Mouse (Mus musculus) megakaryocyte, adult 5-6 weeks (primary cell): ENCODE results near the gene Eml6. TPM values are rescaled to one million over a fixed set of nuclear protein-coding genes. Genes with fewer than 3 reads are reported as not detected.
A peak's percentile ranks its signal among the peaks of the same experiment; 100 is the strongest.

ENCODE experiments used
- ATAC-seq: 2 replicates; pipeline ENCODE4 v1.8.0; 2016; ENCODE audit warnings: mild to moderate bottlenecking, inconsistent platforms; ENCODE audit not compliant: poor library complexity, severe bottlenecking
- total RNA-seq, 2 experiments: library from RNA; stranded (forward) in 1 of 2; stranded (reverse) in 1 of 2; fragments of 153-499, 151-499 nt in 1 of 2; fragments of 221-1000, 200-1000 nt in 1 of 2; gene quantifications; 2 replicates each; pipeline versions ENCODE4 v1.2.3 to v1.2.4; 2015 to 2017

Eml6 gene
- total RNA-seq, 2 experiments from 2014 or later = 2.1 to 4.0 TPM

DNA sequence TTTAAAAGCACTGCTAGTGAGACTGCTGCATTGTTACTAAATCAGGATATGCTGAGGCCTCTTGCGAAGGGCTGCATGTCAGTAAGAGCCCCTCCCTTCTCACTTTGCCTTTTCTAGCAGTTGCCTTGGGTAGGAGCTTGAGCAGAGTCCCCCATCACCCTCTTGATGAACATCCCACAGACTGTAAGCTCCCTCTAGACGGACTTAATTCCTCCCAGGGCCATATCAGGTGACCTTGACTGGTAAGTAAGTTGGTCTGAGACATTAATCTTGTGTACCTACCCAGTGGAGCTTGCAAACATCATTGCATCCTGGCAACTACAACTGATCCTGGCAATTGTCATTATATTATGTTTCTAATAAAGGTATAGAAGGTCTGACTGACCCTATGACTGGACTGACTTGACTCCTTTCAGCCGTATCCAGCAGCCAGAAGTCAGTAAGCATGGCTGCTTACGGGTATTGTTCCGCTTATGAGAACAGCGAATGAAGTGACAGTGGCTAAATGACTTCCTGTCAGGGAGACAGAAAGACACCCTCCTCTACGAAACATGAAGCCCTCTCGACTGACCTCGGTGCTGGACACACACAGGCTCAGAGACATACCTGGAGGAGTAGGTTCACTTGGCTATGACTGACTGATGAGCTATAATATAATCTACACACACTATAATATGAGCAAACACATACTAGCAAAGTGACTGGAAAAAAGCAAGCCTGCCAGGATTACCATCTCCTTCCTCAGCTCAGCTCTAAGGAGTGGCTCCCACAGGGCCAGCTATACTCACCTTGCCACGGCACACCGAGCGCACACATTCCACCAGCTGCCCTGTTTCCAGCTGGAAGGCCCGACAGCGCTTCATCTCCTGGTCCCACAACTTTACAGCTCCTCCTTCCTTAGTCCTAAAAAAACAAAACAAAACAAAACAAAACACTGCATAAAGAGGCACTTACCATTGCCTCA is 273.9 kb downstream of the Eml6 start:
- no peak for ATAC-seq

DNA sequence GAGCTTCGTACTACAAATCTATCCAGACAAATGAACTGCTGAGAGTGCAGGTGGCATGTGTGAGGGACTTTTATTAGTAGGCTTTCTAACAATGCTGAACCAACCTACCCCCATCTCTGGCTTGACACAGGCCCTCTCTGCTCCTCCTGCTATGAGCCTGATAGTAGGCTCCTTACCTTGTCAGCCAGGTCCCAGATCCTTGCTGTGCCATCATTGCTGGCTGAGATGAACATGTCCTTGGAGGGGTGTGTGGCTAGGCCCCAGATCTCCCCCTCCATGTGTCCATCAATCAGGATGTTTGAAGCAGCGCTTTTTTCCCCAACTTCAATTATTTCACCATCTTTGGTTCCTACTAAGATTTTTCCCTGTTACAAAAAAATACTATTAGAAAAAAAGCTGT is 274.8 kb downstream of the Eml6 start:
- no peak for ATAC-seq

GRCm38 (mm10) chr11:29749468-29749829 is 276.4 kb downstream of the Eml6 start:
- ATAC-seq = no peak

DNA sequence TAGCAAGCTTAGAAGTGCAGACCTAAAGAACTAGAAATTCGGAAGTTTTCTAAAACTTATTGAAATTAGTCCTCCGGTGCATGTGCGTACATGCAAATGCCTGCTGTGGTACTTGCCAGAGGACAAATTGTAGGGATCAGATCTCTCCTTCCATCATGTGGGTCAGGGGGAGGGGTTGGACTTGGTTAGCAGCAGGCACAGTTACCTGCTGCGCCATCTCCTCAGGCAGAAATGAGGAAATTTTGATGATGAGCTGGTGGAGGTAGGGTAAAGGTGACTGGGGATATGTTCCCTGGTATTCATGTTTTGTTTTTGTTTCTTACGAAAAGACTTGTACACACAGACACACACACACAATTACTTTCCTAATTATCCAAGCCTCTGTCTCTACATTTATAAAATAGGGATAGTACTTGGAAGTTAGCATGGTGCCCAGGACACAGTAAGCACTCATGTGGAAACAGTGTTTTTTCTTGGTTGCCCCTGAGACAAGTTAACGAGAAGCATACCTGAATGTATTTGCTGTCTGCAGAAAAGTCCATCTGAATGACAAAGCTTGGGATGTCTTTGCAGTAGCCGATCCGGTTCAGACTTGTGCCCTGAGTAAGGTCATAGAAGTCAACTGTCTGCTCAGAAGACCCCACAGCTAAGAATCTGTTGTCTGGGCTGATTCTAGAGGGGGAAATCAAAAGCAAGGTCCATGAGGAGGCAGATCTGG is 276.9 kb downstream of the Eml6 start:
- ATAC-seq = no peak

DNA sequence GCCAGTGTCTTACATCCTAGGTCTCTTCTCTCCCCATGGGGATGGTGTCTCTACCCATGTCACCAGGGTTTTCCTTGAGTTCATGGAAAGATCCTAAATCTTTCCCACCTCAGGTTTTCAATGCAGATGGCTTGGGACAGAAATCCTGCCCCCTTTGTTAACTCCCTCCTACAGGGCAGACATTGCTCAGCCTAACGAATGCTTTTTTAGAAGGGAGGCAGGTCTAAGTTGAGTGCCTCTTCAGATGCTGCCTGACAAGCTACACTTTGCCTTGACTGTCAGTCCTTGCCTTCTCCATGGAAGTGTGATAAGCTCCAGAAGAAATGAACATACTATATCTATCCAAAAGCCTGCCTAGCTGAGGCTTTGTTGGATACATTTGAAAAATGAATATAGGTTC is 278.0 kb downstream of the Eml6 start:
- ATAC-seq = no peak

- no peak for ATAC-seq
These were observed 278.5 kb downstream of the Eml6 start for GRCm38 (mm10) chr11:29747365-29747764.

DNA sequence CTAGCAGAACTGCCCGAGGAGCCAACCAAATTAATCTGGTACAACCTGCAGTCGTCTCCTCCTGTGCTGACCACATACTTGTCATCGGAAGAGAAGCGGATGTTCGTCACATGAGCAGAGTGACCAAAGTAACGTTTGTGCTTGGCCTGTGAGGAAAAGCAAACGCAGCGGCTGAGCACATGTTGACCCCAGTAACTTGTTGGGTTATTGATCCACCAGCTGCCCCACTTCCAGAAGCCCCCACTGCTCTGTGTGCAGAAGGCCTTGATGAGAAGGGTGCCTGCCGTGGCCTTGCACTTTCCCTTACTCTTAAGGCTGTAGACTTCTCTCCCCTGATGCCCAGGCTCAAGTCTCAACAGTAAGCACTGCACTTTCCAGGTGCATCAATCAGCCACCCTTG is 279.6 kb downstream of the Eml6 start:
- ATAC-seq = no peak

- no peak for ATAC-seq
These were observed 280.3 kb downstream of the Eml6 start for GRCm38 (mm10) chr11:29745513-29745912.

DNA sequence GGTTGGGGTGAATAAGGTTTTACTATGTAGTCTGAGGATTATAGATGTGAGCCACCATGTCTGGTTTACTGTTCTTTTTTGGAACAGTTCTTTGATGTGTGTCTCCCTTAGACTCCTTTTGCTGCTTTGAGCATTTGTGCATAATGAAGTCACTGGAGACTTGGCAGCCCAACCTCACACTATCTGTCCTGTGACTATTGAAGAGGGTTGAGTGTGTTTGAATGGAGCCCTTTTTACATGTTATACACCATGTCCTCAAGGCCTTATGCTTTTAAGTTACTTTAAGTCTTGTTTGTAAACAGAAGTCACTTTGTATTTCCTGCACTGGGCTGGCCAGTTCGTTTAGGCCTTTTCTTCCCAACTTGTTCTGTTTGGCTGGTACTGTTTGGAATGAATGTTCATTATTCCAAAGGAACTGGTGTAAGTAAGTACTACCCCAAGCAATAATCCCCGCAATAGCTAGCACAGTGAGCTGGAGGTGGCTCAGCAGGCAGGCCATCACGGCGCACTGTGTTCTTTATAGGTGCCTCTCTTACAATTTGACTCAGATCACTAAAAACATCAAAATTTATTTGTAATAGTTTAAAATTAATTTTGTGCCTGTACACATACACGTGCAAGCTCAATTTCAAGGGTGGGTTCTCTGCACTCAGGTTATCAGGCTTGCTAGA is 280.9 kb downstream of the Eml6 start:
- ATAC-seq = no peak

GRCm38 (mm10) chr11:29739752-29740151 is 286.1 kb downstream of the Eml6 start:
- no peak for ATAC-seq

DNA sequence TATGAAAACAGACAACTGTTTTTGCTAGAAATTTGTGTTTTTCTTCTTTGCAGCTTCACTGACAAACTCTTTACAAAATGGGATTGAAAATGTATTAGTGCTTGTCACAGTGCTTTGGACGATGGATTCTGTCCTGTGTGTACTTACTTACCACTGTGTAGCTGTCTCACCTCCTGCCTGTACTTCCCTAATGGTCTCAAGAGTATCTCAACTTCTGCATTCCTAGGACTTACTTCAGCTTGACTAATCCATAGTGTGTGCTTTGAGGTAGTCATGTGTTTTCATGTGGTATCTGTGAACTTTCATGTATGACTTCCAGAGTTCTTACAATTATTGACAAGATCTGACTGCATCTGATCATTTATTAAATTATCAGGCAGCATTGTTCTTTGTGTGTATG is 297.9 kb downstream of the Eml6 start:
- peak; percentile 98 for ATAC-seq

DNA sequence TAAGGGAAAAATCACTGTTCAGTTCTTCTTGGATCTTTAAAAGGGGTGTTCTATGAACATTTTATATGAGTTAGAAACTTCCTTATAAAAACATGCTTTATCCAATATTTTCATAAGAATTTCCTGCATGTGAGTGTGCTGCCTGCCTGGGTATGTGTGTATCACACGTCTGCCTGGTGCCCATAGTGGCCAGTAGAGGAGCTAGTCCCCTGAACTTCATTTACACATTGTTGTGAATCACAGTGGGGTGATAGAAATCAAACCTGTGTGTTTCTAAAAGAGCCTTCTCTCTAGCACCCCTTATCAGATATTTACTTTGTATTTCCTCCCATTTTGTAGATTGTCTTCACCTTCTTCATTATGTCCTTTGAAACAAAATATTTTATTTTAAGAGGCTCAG is 300.2 kb downstream of the Eml6 start:
- no peak for ATAC-seq

DNA sequence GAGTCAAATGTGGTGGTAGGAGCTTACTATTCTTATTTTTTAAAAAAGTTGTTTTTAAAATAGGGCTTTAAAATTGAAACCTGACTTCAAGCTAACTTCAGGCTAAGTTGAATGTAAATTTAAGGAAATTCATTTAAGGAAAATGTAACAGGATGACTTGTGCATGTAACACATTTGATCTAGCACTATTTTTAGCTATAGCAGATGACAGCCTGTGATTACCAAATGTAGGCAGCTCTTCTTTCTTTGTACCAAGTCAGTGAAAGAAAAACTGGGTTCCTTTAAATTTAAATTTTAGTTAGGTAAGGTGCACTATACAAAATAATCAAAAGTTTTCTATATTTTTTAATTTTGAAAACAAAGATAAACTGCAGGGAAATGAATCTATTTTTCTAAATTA is 300.7 kb downstream of the Eml6 start:
- ATAC-seq = no peak

DNA sequence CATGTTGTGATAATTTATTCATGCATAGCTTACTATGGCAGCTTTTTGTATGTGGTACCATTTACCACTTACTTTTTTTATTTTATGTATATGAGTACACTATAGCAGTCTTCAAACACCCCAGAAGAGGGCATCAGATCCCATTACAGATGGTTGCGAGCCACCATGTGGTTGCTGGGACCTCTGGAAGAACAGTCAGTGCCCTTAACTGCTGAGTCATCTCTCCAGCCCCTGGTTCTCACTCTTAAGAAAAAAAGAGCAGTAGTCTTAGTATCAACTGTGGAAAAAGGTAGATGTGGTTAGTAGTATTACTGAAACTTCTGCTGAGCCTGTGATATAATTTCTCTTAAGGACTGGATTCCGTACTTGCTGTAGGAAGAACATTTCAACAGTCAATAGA is 301.6 kb downstream of the Eml6 start:
- ATAC-seq = no peak

DNA sequence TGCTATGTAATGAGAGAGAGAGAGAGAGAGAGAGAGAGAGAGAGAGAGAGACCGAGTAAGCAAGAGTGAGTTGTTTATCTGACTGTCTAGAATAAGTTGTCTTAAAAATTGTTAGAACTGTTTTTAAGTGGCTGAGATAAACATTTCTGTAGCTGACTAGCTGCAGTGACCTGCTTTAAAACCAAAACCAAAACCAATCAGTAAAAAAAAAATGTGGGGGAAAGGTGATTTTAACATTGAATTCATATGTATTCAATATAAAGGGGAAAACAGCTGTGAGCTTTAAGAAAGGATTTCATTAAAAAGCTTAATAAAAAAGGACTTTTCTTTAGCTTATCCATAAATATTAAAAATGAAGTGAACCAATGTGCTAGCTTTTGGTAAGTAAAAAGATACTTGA is 306.2 kb downstream of the Eml6 start:
- no peak for ATAC-seq

GRCm38 (mm10) chr11:29718541-29718940 is 307.3 kb downstream of the Eml6 start:
- peak; percentile 62 for ATAC-seq

GRCm38 (mm10) chr11:29715499-29715898 is 310.3 kb downstream of the Eml6 start:
- no peak for ATAC-seq

DNA sequence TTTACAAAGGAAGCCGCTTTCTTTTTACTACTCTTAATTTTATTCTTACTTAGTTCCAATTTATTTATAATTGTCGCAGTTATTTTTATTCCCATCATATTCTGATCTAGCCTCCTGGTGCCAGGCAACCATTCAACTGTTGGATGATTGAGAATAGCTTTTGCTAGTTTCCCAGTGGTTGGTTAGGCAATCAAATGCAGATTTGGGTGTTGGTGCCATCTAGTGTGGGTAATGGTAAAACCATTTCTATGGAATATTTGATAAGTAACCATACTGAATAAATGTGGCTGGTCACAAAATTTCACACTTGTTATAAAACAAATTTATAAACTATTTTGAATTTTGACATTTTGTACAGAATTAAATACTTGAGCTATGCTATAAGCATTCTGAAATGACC is 311.0 kb downstream of the Eml6 start:
- peak; percentile 56; the same call in 1 of the 2 replicates for ATAC-seq

GRCm38 (mm10) chr11:29714114-29714513 is 311.7 kb downstream of the Eml6 start:
- no peak for ATAC-seq

- no peak for ATAC-seq
These were observed 316.3 kb downstream of the Eml6 start for GRCm38 (mm10) chr11:29709512-29709911.

DNA sequence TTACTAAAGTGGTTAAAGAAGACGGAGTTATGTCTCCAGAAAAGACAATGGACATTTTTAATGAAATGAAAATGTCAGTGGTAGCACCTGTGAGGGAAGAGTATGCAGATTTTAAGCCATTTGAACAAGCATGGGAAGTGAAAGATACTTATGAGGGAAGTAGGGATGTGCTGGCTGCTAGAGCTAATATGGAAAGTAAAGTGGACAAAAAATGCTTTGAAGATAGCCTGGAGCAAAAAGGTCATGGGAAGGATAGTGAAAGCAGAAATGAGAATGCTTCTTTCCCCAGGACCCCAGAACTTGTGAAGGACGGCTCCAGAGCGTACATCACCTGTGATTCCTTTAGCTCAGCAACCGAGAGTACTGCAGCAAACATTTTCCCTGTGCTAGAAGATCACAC is 319.0 kb downstream of the Eml6 start:
- peak; percentile 65 for ATAC-seq

- peak; percentile 91 for ATAC-seq
These were observed 320.6 kb downstream of the Eml6 start for GRCm38 (mm10) chr11:29705263-29705662.
